Mouse (Mus musculus) v-Abl transformed pro-B cells (cell line): Measurements from ENCODE around the gene Gm21985.

Experiments
- in situ Hi-C, 2 experiments: fragments of 400-800 bp; cut with MboI; formaldehyde crosslinking; loops; one replicate each; pipeline ENCODE4 v1.15.1; 2025; ENCODE audit not compliant: unreplicated experiment in 2 of 2

Gene Gm21985

GRCm38 (mm10) chr2:112318227-112318626 is 52.1 kb downstream of the Gm21985 start:
- in situ Hi-C loops = no loop called here

- in situ Hi-C loops = no loop called here
Measured at GRCm38 (mm10) chr2:112318905-112319304, 52.8 kb downstream of the Gm21985 start.

GRCm38 (mm10) chr2:112328069-112328777 is 62.1 kb downstream of the Gm21985 start:
- in situ Hi-C loops = loop anchor here in 1 of 2 experiments (25.0 kb wide), 1 partner anchor 1784 kb away; no protein-coding TSS in a partner anchor

DNA sequence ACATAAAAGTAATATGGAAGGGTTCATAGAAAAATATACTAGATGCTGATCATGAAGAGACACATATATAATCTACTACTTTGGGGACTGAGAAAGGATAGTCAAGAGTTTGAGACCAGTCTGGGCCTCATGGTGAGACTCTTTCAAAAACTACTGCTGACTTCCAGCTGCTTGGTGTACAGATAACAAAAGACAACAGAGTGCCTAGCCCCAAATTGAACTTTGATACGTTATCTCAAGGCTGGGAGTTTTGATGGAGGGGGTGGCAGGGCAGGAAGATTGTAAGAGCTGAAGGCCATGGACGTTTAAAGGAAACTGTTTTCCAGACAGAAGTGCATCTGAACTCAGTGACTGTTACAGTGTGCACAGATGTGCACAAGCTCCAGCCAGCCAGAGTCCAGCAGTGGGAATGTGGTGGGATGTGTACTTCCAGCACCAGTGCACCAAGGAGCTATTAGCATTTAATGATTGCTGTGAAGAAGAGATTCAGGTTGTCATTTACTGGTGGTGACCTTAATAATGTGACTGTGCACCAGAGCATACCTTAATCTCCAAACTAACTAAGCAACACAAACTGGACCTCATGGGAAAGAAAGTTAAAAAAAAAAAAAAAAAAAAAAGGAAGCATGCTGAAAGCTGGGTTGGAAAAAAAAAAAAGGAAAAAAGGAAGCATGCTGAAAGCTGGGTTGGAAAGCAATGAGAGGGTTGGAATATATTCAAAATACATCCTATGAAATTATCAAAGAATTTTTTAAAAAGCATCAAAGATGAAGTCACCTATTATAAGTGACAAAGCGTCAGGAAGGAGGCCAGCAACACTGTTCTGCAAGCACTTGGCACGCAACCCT is 66.2 kb downstream of the Gm21985 start:
- in situ Hi-C loops = loop anchor here (10.0 to 25.0 kb wide), 2 partner anchors 67 to 1780 kb away; partner anchors contain the start of genes Gm21985 (in 1 of the 2), Nop10 (in 1 of the 2) and Slc12a6 (in 1 of the 2)

GRCm38 (mm10) chr2:112337211-112337610 is 71.1 kb downstream of the Gm21985 start:
- in situ Hi-C loops = loop anchor here (10.0 to 25.0 kb wide), 2 partner anchors 72 to 1775 kb away; partner anchors contain the start of genes Gm21985 (in 1 of the 2), Nop10 (in 1 of the 2) and Slc12a6 (in 1 of the 2)

DNA sequence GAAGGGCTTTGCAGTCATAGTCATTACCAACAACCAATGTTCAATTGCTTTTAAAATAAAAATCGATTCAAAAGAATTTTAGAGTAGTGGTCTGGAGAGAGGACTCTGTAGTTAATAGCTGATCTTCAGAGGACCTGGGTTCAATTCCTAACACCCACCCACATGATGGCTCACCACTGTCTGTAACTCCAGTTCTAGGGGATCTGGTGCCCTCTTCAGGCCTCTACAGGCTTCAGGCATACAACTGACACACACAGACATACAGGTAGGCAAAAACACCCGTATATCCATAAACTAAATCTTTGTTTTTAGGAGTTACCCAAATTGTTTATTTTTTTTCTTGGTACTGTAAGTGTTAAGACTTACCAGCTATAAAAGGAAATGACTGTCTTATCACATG is 73.6 kb downstream of the Gm21985 start:
- in situ Hi-C loops = loop anchor here (10.0 to 25.0 kb wide), 2 partner anchors 75 to 1773 kb away; partner anchors contain the start of genes Gm21985 (in 1 of the 2), Nop10 (in 1 of the 2) and Slc12a6 (in 1 of the 2)

GRCm38 (mm10) chr2:112341117-112341516 is 75.0 kb downstream of the Gm21985 start:
- in situ Hi-C loops = loop anchor here in 1 of 2 experiments (25.0 kb wide), 1 partner anchor 1771 kb away; no protein-coding TSS in a partner anchor

GRCm38 (mm10) chr2:112348246-112348645 is 82.1 kb downstream of the Gm21985 start:
- in situ Hi-C loops = loop anchor here in 1 of 2 experiments (25.0 kb wide), 1 partner anchor 1764 kb away; no protein-coding TSS in a partner anchor

GRCm38 (mm10) chr2:112353685-112354455 is 87.8 kb downstream of the Gm21985 start:
- in situ Hi-C loops = no loop called here

- in situ Hi-C loops = loop anchor here in 1 of 2 experiments (5.0 kb wide), 1 partner anchor 97 kb away; the partner anchor contains the start of gene Nop10
Measured at GRCm38 (mm10) chr2:112359611-112360010, 93.5 kb downstream of the Gm21985 start.

DNA sequence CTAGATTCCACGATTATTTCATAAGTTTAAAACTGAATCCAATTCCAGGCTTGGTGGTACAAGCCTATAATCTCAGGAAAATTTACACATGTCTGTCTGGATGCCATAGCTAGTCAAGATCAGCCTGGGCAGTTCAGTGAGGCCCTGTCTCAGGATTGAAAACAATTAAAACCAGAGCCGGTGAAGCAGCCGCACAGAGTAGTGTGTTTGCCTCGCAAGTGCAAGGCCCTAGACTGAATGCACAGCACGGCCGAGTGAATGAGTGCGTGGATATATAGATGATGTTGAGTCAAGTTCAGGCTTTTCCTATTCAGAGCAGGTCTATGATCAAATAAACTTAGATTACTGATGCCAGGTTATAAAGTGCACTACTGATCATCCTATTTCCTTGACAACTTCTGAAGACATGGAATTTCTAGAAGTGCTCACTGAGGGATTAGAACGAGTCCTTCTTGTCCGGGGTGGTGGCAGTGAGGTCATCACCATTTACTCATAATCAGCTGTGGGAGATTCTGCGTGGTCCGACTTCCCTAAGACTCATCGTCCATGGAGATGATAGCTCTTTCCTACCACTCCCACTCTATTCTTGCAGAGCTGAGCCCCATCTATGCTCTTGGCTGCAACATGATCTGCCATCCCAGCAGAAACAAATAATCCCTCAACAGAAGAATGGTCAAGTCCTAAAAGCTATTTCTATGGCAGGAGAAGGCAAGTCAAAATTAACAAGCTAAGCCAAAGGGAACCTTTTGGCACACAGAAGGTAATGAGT is 94.1 kb downstream of the Gm21985 start:
- in situ Hi-C loops = no loop called here

DNA sequence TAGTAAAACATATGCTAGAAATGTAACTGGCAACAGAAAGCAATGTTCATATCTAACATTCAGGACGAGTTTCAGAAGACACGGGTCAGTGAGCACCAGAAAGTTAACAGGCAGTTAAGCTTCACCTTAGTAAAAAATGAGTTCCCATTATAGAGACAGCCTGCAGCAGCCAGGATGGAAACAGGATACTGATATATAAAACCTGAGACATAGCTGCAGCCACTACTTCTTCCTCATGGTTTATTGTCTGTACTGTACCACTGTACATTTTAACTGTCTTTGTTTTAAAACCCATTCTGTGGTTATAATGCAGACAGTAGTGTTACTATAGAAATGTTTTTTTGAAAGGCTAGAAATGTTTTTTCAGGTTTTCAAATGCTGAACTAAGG is 94.7 kb downstream of the Gm21985 start:
- in situ Hi-C loops = no loop called here

DNA sequence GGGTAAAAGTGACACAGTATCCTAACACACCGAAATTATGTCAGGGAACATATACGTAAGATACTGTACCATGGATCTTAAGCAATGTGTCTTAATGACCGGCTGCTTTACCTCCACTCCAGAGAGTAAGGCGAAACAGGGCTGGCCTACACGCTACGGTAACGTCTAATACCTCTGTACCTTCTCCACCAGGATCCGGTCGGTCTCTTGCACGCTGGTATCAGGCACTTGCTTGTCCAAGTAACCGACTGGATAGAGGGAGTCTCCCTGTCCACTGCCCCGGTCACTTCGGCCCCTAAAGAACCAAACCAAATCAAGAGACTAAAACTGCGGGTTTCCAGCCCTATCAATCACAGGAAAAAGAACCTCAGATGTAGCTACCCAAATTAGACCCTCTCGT is 101.1 kb downstream of the Gm21985 start:
- in situ Hi-C loops = loop anchor here in 1 of 2 experiments (5.0 kb wide), 1 partner anchor 105 kb away; the partner anchor contains the start of gene Nop10

DNA sequence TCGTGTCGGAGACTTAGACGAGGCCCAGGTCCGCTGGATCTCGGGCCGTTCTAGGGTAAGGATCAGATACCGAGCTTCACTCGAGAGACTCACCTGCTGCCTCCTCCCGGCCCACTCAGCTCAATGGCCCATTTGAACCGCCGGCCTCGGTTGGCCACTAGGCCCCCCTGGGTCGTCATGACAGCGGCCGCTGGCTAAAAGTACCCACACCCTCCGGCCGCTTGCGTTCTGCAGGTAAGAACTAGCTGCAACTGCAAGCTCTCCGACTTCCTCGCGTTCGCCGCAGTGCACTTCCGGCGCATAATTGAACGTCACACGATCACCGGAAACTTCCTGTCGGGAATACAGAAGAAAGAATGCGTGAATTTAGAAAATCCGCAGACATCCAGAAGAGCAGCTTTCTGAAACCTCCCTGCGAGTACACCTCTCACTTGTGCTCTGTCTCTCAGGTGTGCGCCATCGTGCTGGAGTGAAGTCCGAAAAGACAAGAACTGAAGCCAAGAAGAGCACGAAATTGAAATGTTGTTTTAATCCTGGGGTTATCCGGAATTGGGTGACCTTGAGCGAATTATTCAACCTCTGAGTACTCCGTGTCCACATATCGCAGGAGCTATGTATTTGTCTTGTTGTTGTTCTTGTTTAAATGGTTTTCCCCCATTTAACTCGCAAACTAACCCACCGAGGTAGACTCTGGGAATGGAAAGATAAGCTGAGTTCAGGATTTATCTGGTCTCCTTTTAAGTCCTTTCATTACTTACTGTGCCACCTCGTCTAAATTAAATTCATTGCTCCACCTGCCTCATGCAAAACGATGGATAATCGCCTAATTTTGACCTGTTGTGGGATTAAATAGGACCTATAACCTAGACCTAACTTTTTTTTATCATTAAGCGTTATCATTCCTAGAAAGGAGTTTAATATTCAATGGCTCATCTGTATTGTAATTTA is 101.9 kb downstream of the Gm21985 start, which contains the start of gene Emc4:
Gene Emc4, minus strand, starts transcription at position 302 of the 948 bp plus-strand sequence.
- in situ Hi-C loops = loop anchor here in 1 of 2 experiments (5.0 kb wide), 1 partner anchor 106 kb away; the partner anchor contains the start of gene Nop10

DNA sequence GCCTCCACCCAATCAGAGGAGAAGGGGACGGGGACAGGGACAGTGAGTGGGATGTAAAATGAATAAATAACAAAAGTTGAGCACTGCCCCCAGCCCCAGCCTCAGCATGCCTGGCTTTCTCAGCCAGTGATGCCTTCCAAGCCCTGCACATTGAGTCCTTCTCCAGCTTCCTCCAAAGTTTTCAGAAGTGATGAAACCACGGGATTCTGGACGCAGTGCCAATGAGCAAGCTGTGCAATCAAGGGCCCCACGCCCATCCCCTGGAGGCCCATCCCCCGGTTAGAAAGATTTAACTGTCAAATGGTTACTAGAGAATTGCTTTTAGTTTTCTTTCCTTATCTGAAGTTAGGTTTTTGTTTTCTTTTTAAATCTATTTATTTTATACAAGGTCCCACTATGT is 103.8 kb downstream of the Gm21985 start:
- in situ Hi-C loops = loop anchor here in 1 of 2 experiments (5.0 kb wide), 1 partner anchor 108 kb away; the partner anchor contains the start of gene Nop10

DNA sequence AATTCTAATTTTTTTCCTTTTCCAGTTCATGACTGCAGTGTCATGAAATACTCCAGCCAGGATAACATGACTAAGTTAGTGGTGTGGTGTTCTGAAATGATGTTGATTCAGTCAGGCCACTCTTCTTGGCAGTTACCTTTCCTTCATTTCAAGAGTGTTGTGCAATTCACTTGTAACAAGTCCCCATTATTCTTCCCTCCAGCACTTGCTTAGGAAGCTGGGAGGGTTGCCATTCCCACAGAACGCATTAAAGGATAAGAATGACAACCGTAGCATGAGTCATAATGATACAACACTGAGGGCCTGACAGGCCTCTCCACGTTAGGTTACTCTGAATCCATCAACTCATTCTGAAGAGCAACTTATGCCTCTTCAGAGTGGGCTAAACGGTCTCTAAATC is 107.0 kb downstream of the Gm21985 start:
- in situ Hi-C loops = no loop called here

DNA sequence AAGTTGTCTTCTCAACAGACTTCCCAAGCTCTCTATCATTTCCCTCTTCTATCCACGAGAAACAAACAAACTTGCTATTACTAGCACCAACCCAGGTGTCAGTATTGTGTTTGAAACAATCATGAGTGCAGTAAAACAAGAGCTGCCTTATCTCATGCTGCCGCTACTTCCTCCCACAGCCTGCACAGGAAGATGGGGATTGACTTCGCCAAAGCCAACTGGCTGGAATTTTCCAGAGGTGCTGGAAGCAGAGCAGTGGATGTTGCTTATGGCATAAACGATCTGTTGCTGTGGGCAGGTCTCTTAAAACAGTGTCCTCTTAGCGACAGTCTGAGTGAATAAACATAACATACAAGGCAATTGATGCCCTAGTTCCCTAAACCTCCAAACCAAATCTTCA is 108.5 kb downstream of the Gm21985 start:
- in situ Hi-C loops = loop anchor here (5.0 to 25.0 kb wide), 4 partner anchors 103 to 1463 kb away; partner anchors contain the start of genes Arhgap11a (in 1 of the 2), Chrm5 (in 1 of the 2) and Scg5 (in 1 of the 2)
